Mouse (Mus musculus): ENCODE results near the gene Pde4d. TPM values are rescaled to one million over a fixed set of nuclear protein-coding genes. Genes with fewer than 3 reads are reported as not detected.

Pde4d gene
- polyA plus RNA-seq, 1 experiment from 2014 or later: 14.6 TPM

DNA sequence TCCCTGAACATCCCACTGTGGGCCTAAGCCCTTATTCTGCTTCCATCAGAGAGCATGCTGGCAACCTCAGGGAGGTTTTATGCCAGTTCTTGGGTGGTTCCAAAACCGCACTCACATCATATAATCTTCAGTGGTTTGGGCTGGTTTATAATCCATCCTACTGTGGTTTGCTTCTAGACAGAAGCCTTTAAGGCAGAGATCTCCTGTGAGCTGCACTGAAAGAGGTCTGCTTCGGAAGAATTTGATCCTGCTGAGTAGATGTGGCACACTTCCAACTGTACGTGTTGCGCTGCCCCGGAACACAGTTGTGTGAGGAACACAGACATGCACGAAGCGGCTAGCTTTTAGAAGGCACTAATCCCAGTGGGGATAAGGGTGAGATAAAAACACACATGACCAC is 236.1 kb downstream of the Pde4d start:
- Histone ChIP-seq H3K36me3 (replicated peaks; ENCODE audit: control insufficient read depth, insufficient read depth, low read depth, low read length) (no peaks in the 10 kb centered on the region), H3K27ac (replicated peaks; ENCODE audit: low read depth, low read length) (no peak overlapping the region), H3K9me3 (replicated peaks; ENCODE audit: control insufficient read depth, low read length) (no peaks in the 10 kb centered on the region), H3K4me1 (ENCODE audit: control insufficient read depth, insufficient read depth, low read length) (no peaks in the 10 kb centered on the region), H3K9ac (replicated peaks; ENCODE audit: low read length) (no peak overlapping the region), H3K27me3 (ENCODE audit: control insufficient read depth, insufficient read depth, low read length) (no peaks in the 10 kb centered on the region), H3K4me2 (ENCODE audit: low read depth, low read length) (no peak overlapping the region), H3K4me3 (ENCODE audit: low read depth, low read length) (no peak overlapping the region)
- ATAC-seq (replicated peaks; ENCODE audit: insufficient number of reproducible peaks, low FRiP score, low TSS enrichment, low read depth) (no peak), DNase-seq (ENCODE audit: low spot score) (no peak)
- 97% methylated on average over 7 of the region's 7 CpGs for WGBS

GRCm38 (mm10) chr13:108686262-108686661 is 236.5 kb downstream of the Pde4d start:
- Histone ChIP-seq H3K4me2 (ENCODE audit: low read depth, low read length) (no peak overlapping the region), H3K27ac (replicated peaks; ENCODE audit: low read depth, low read length) (no peak overlapping the region), H3K9me3 (replicated peaks; ENCODE audit: control insufficient read depth, low read length) (no peaks in the 10 kb centered on the region), H3K9ac (replicated peaks; ENCODE audit: low read length) (no peak overlapping the region), H3K36me3 (replicated peaks; ENCODE audit: control insufficient read depth, insufficient read depth, low read depth, low read length) (no peaks in the 10 kb centered on the region), H3K27me3 (ENCODE audit: control insufficient read depth, insufficient read depth, low read length) (no peaks in the 10 kb centered on the region), H3K4me3 (ENCODE audit: low read depth, low read length) (no peak overlapping the region), H3K4me1 (ENCODE audit: control insufficient read depth, insufficient read depth, low read length) (no peaks in the 10 kb centered on the region)
- DNase-seq (ENCODE audit: low spot score): no peak
- no peak for ATAC-seq (replicated peaks; ENCODE audit: insufficient number of reproducible peaks, low FRiP score, low TSS enrichment, low read depth)
- WGBS: 75% methylated on average over 2 of the region's 2 CpGs

GRCm38 (mm10) chr13:108686807-108687206 is 237.1 kb downstream of the Pde4d start:
- Histone ChIP-seq H3K27ac (replicated peaks; ENCODE audit: low read depth, low read length) (no peak overlapping the region), H3K9me3 (replicated peaks; ENCODE audit: control insufficient read depth, low read length) (no peaks in the 10 kb centered on the region), H3K4me2 (ENCODE audit: low read depth, low read length) (no peak overlapping the region), H3K4me3 (ENCODE audit: low read depth, low read length) (no peak overlapping the region), H3K36me3 (replicated peaks; ENCODE audit: control insufficient read depth, insufficient read depth, low read depth, low read length) (no peaks in the 10 kb centered on the region), H3K9ac (replicated peaks; ENCODE audit: low read length) (no peak overlapping the region), H3K27me3 (ENCODE audit: control insufficient read depth, insufficient read depth, low read length) (no peaks in the 10 kb centered on the region), H3K4me1 (ENCODE audit: control insufficient read depth, insufficient read depth, low read length) (no peaks in the 10 kb centered on the region)
- 79% methylated on average over 4 of the region's 4 CpGs for WGBS
- ATAC-seq (replicated peaks; ENCODE audit: insufficient number of reproducible peaks, low FRiP score, low TSS enrichment, low read depth): no peak
- no peak for DNase-seq (ENCODE audit: low spot score)

- no peaks in the 10 kb centered on the region for H3K4me1 ChIP-seq (ENCODE audit: control insufficient read depth, insufficient read depth, low read length)
- ATAC-seq (replicated peaks; ENCODE audit: insufficient number of reproducible peaks, low FRiP score, low TSS enrichment, low read depth): no peak
- no peaks in the 10 kb centered on the region for H3K27me3 ChIP-seq (ENCODE audit: control insufficient read depth, insufficient read depth, low read length)
- no peak overlapping the region for H3K4me3 ChIP-seq (ENCODE audit: low read depth, low read length)
- no peak overlapping the region for H3K9ac ChIP-seq (replicated peaks; ENCODE audit: low read length)
- no peak overlapping the region for H3K27ac ChIP-seq (replicated peaks; ENCODE audit: low read depth, low read length)
- no peak for DNase-seq (ENCODE audit: low spot score)
- H3K36me3 ChIP-seq (replicated peaks; ENCODE audit: control insufficient read depth, insufficient read depth, low read depth, low read length): no peaks in the 10 kb centered on the region
- WGBS: 86% methylated on average over 12 of the region's 12 CpGs
- no peaks in the 10 kb centered on the region for H3K9me3 ChIP-seq (replicated peaks; ENCODE audit: control insufficient read depth, low read length)
- H3K4me2 ChIP-seq (ENCODE audit: low read depth, low read length): no peak overlapping the region
Observed at GRCm38 (mm10) chr13:108692883-108693550, 243.3 kb downstream of the Pde4d start.

GRCm38 (mm10) chr13:108705441-108705840 is 255.7 kb downstream of the Pde4d start:
- 84% methylated on average over 4 of the region's 4 CpGs for WGBS

GRCm38 (mm10) chr13:108714032-108714431 is 264.3 kb downstream of the Pde4d start:
- Histone ChIP-seq H3K4me3 (ENCODE audit: low read depth, low read length) (no peak overlapping the region), H3K36me3 (replicated peaks; ENCODE audit: control insufficient read depth, insufficient read depth, low read depth, low read length) (no peaks in the 10 kb centered on the region), H3K4me2 (ENCODE audit: low read depth, low read length) (no peak overlapping the region), H3K27ac (replicated peaks; ENCODE audit: low read depth, low read length) (no peak overlapping the region), H3K27me3 (ENCODE audit: control insufficient read depth, insufficient read depth, low read length) (no peaks in the 10 kb centered on the region), H3K4me1 (ENCODE audit: control insufficient read depth, insufficient read depth, low read length) (no peaks in the 10 kb centered on the region), H3K9me3 (replicated peaks; ENCODE audit: control insufficient read depth, low read length) (no peaks in the 10 kb centered on the region), H3K9ac (replicated peaks; ENCODE audit: low read length) (no peak overlapping the region)
- ATAC-seq (replicated peaks; ENCODE audit: insufficient number of reproducible peaks, low FRiP score, low TSS enrichment, low read depth) (no peak), DNase-seq (ENCODE audit: low spot score) (no peak)
- 85% methylated on average over 3 of the region's 3 CpGs for WGBS

More at GRCm38 (mm10) chr13:108705441-108705840, 255.7 kb downstream of the Pde4d start:
- Histone ChIP-seq H3K9me3 (replicated peaks; ENCODE audit: control insufficient read depth, low read length) (no peaks in the 10 kb centered on the region), H3K4me1 (ENCODE audit: control insufficient read depth, insufficient read depth, low read length) (no peaks in the 10 kb centered on the region), H3K4me3 (ENCODE audit: low read depth, low read length) (no peak overlapping the region), H3K36me3 (replicated peaks; ENCODE audit: control insufficient read depth, insufficient read depth, low read depth, low read length) (no peaks in the 10 kb centered on the region), H3K27ac (replicated peaks; ENCODE audit: low read depth, low read length) (no peak overlapping the region), H3K27me3 (ENCODE audit: control insufficient read depth, insufficient read depth, low read length) (no peaks in the 10 kb centered on the region), H3K4me2 (ENCODE audit: low read depth, low read length) (no peak overlapping the region), H3K9ac (replicated peaks; ENCODE audit: low read length) (no peak overlapping the region)
- ATAC-seq (replicated peaks; ENCODE audit: insufficient number of reproducible peaks, low FRiP score, low TSS enrichment, low read depth): no peak
- DNase-seq (ENCODE audit: low spot score): no peak

DNA sequence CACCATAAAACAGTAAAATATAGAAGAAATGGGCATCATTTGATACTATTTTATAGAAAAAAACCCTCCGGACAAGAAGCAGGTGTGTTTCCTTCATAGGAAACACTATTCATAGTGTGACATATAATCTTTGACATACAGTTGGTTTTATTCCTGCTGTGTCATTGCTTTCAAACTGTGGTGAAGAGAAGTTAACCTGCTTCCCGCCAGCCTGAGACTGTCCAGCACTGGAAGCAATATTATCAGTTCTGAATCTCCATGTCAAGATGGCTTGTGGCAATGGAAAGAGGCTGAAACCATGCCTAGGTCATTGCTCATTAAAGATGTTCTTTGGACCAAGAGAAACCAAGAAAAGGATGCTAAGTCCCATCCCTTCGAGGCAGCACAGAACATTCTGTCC is 265.3 kb downstream of the Pde4d start:
- 81% methylated on average over 3 of the region's 3 CpGs for WGBS
- no peak overlapping the region for H3K9ac ChIP-seq (replicated peaks; ENCODE audit: low read length)
- H3K27me3 ChIP-seq (ENCODE audit: control insufficient read depth, insufficient read depth, low read length): no peaks in the 10 kb centered on the region
- ATAC-seq (replicated peaks; ENCODE audit: insufficient number of reproducible peaks, low FRiP score, low TSS enrichment, low read depth) (no peak), DNase-seq (ENCODE audit: low spot score) (no peak)
- H3K36me3 ChIP-seq (replicated peaks; ENCODE audit: control insufficient read depth, insufficient read depth, low read depth, low read length): no peaks in the 10 kb centered on the region
- no peak overlapping the region for H3K4me3 ChIP-seq (ENCODE audit: low read depth, low read length)
- no peak overlapping the region for H3K4me2 ChIP-seq (ENCODE audit: low read depth, low read length)
- no peaks in the 10 kb centered on the region for H3K4me1 ChIP-seq (ENCODE audit: control insufficient read depth, insufficient read depth, low read length)
- no peaks in the 10 kb centered on the region for H3K9me3 ChIP-seq (replicated peaks; ENCODE audit: control insufficient read depth, low read length)
- H3K27ac ChIP-seq (replicated peaks; ENCODE audit: low read depth, low read length): no peak overlapping the region

GRCm38 (mm10) chr13:108722234-108722633 is 272.5 kb downstream of the Pde4d start:
- WGBS: 79% methylated on average over 5 of the region's 5 CpGs

More at GRCm38 (mm10) chr13:108722234-108722633, 272.5 kb downstream of the Pde4d start:
- Histone ChIP-seq H3K9ac (replicated peaks; ENCODE audit: low read length) (no peak overlapping the region), H3K4me2 (ENCODE audit: low read depth, low read length) (no peak overlapping the region), H3K27ac (replicated peaks; ENCODE audit: low read depth, low read length) (no peak overlapping the region), H3K36me3 (replicated peaks; ENCODE audit: control insufficient read depth, insufficient read depth, low read depth, low read length) (no peaks in the 10 kb centered on the region), H3K9me3 (replicated peaks; ENCODE audit: control insufficient read depth, low read length) (no peaks in the 10 kb centered on the region), H3K27me3 (ENCODE audit: control insufficient read depth, insufficient read depth, low read length) (no peaks in the 10 kb centered on the region), H3K4me3 (ENCODE audit: low read depth, low read length) (no peak overlapping the region), H3K4me1 (ENCODE audit: control insufficient read depth, insufficient read depth, low read length) (no peaks in the 10 kb centered on the region)
- DNase-seq (ENCODE audit: low spot score) (no peak), ATAC-seq (replicated peaks; ENCODE audit: insufficient number of reproducible peaks, low FRiP score, low TSS enrichment, low read depth) (no peak)

Measured in embryonic facial prominence, embryonic 11.5 days (tissue).